Mouse (Mus musculus) cerebellum, adult 9-10 months (tissue): Measurements from ENCODE around the gene Gphn.
"Not testable (repeated sequence)": the region's sequence is repeated elsewhere in the genome, so short reads cannot be mapped to it uniquely, and the experiment has no call there.

Source experiments
- DNase-seq: peaks from one replicate; pipeline ENCODE4 v3.0.0; 2022

Gphn gene

DNA sequence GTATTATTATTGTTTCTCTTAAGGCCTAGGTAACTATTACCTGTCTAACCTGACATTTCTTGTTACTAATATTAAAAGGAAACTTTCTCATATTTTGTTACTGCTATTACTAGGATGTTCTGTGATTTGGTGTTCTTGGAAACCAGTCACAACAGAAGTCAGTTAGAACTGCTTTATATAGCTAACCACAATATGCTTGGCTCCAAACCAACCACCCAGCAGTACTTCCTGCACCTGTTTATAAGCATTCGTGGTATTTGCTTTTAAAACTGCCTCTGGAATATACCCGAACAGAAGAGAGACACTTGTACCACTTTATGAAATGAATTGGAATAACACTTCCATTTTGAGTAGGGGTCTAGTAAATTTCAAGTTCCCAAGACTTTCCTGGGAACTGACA is 130.3 kb downstream of the Gphn start:
- DNase-seq = peak; percentile 20

DNA sequence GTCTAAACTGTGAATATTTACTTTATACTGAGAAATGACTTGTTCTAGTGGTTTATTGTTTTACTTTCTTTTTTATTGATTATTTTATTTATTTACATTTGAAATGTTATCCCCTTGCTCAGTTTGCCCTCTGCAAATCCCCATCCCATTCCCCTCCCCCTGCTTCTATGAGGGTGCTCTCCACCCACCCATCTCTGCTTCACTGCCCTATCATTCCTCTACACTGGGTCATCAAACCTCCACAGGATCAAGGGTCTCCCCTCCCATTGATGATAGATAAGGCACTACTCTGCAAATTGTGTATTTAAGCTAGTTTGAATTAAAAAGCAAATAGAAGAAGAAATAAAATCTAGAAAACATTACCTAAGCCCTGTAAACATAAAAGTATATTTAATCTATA is 163.1 kb downstream of the Gphn start:
- no peak for DNase-seq

DNA sequence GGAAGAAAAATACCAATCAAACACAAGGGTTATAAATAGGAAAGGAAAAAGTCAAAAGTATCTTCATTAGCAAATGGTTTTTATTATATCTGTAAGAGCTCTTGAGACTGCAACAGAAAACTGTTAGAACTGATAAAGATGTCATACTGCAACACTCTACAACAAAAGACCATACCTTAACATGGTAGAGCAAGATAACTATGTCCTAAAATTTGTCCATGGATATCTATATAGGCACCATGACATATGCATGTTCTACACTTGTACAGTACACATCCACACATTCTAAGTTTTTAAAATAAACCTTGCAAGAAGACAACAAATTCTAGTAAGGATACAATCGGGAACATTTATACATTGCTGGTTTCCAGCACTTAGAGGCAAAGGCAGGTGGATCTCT is 169.1 kb downstream of the Gphn start:
- DNase-seq = no peak

DNA sequence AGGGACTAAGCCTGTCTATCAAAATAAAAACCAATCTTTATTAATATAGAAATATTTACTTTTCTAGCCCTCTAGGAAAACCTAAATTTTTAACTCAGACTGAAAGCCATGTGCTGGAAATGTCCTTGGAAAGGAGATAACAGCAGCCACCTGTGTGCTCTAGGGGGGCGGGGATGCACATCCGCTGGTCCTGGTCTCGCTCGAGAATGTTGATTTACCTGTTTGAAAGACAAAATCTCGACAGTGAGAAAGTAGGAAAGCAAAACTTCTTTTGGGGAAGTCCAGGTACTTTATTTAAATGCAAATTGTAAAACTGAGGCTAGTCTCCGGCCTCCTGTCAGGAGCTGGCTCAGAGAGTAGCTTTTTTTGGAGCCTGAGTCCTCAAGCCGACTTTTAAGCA is 181.3 kb downstream of the Gphn start:
- not testable (repeated sequence) for DNase-seq

DNA sequence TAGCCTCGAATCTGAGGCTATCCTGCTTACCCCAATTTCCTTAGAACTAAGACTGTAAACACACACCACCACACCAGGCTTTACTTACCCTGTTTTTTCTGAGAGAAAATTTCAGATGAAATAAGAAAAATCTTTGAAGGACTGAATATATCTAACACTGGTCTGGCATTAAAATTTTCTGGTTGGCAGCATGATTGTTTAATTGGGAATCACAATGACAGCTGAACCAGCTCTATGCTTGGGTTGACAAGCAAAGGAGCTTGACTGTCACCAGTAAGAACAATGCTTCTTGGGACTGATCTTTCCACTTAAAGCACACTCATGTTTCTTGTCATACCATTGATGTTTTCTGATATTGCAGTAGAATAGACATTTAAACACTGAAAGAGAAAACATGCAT is 296.0 kb downstream of the Gphn start:
- no peak for DNase-seq

DNA sequence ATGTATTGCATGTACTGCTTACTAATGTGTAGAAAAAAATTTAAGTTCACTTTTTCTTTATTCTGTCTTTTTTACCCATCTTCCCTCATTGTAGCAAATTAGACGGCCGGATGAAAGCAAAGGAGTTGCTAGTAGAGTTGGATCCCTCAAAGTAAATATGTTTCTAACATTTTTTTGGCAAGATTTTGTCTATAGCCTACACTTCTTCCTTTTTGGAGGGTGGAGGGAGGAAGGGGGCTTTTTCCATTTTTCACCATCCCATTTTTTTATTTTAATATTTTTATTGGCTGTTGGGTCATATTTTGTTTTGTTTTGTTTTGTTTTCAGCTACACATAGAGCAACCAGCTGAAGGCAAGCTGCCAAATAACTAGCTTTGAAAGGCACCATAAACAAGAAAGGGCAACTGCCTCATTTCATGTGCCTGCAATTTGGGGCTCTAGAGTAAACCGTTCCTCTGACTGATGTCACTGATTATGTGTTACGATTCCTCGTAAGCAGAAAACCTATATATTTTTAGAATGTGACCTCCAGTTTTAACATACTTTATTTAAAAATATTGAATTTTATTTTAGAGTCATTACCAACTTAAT is 296.7 kb downstream of the Gphn start:
- no peak for DNase-seq

DNA sequence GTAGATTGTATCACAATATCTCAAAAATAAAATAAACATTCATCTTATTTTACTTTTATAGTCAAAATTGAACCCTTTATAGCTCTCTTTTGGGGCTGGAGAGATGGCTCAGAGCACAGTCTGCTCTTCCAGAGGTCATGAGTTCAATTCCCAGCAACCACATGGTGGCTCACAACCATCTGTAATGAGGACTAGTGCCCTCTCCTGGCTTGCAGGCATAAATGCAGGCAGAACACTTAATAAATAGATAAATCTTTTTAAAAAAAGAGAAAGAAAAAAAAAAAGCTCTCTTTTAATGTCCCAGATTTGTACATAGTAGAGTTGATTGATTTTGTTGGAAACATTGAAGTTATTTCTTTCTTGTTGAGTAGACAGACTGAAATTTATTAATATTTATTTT is 311.4 kb downstream of the Gphn start:
- not testable (repeated sequence) for DNase-seq

DNA sequence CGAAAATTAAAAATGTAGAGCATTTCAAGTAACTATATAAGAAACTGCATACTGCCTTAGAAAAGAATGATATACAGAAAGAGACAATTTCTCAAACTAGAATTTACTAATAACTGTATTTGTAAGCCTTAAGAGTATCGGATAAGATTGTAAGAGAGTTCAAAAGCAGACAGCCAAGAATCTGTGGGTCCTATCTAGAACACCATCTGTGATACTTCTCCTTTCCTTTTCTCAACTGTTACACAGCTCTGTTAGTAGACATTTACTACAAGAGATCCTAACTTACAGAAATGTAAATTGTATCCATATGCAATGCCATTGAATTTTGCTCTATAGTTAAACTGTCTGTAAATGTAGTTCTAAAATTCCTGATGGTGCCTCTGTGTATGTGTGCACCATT is 324.7 kb downstream of the Gphn start:
- DNase-seq = no peak

DNA sequence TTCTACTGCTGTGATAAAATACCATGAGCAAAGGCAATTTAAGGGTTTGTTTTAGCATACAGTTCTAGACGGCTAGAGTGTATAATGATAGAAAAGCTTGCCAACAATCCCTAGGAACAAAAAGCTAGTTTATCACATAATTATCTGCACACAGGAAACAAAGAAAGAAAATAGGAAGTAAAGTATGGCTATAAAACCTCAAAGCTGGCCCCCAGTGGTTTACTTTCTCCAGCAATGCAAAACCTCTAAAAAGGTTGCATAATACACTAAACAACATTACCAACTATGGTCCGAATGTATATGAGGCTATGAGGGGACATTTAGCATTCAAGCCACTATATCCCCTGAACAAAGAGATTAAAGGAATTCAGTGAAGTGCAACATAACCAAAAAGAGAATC is 405.6 kb downstream of the Gphn start:
- no peak for DNase-seq

DNA sequence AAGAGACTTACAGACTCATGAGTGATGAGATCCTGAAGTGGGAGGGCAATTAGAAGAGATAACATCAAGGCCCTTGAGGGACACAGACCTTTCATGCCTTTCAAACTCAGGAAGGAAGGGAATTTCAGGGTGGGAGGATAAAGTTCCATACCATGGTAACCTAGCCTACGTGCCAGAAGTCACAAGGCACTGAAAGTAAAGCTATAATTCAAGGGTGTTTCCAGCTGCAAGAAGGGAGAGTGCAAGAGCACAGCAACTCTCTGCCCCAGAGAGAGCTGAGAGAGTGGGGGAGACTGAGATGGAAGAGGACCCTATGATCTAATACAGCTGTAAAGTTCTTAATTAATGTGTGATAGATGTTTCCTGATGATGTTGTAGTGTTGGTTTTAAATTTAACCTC is 413.3 kb downstream of the Gphn start:
- DNase-seq = no peak

DNA sequence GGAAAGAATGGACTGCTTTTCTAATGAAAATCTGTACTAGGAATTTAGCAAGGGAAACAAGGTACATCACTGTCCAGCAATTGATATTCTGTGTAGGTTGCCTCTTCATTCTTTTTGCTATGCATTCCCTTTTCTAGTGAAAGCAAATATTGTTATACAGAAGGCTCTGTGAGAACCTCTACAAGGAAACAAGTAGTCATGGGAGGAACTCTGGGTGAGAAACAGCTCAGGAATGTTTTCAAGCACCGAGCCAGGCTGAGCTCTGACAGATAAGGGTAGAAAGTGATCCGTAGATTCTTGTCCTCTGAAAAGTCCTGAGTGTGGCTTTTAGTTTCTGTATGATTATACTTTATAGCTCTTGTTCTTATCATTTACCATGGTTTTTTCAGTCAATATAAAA is 413.9 kb downstream of the Gphn start:
- DNase-seq = no peak

DNA sequence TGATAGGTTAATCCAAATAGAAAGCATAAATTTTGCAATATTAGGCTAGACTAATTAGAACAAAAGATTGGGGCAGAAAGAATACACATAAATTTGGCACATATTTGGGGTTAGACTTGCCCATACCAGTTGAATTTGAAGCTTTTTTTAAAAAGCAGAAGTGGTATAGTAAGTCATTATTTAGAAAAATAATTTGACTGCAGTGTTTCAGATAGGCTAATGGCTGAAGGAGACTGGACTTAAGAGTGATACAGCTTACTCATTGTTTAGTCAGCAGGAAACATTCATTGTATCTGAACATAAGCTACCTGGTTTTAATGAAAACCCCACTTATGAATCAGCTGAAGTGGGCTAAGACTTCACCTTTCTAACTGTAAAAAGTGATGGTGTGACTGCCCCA is 415.0 kb downstream of the Gphn start:
- DNase-seq = no peak

DNA sequence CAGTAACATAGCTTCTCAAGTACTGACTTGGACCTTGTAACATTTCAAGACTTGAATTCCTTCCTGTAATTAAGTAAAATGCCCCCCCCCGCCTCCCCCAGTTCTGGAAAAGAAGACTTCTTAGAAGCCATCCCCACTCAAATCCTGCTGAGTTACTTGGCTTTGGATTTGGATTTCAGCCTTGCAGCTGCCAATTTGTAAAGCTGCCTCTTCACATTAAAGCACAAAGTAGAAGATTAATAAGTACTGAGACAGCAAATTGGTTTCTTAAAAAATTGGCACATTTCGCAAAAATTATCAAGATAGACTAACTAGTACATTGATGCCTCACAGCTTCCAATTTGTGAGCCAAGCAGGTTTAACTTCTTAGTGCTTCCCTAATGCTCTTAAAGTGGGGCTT is 417.5 kb downstream of the Gphn start:
- DNase-seq = no peak

DNA sequence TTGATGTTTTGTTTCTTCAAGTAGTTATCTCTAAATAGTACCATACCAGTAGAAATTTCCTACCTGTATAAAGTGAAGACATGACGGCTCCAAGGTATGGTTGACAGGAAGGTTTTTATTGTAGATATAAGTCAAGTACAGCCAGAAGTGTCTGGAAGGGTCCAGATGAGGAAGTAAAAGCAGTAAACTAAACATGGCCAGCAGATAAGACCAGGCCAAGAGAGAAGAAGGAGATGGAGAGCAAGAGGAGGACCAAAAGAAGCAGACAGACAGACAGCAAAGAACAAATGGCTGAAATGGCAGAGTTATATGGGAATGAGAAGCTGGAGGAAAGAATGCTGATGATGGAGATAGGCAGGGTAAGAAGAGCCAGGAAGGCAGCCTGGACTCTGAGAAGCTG is 419.1 kb downstream of the Gphn start:
- no peak for DNase-seq

DNA sequence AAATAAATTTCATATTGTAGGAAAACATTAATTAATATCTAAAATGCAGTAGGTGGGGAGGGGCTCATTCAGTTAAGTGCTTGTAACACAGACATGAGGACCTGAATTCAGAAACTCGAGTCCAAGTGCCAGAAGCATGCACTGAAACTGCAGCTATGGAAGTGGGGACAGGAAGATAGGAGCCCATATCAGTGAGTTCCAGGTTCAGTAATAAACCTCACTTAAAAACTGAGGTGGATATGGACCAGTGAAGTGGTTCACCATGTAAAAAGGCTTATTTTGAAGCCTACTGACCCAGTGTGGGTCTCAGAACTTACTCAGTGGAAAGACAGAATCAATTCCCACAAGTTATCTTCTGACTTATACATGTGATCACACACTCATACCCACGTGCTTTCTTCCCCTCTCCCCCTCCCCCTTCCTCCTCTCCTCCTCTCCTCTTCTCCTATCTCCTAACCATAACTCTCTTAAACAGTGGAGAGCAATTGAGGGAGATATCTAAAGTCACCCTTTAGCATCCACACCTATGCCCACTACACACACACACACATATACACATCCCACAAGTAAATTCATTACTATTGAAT is 433.6 kb downstream of the Gphn start:
- no peak for DNase-seq

DNA sequence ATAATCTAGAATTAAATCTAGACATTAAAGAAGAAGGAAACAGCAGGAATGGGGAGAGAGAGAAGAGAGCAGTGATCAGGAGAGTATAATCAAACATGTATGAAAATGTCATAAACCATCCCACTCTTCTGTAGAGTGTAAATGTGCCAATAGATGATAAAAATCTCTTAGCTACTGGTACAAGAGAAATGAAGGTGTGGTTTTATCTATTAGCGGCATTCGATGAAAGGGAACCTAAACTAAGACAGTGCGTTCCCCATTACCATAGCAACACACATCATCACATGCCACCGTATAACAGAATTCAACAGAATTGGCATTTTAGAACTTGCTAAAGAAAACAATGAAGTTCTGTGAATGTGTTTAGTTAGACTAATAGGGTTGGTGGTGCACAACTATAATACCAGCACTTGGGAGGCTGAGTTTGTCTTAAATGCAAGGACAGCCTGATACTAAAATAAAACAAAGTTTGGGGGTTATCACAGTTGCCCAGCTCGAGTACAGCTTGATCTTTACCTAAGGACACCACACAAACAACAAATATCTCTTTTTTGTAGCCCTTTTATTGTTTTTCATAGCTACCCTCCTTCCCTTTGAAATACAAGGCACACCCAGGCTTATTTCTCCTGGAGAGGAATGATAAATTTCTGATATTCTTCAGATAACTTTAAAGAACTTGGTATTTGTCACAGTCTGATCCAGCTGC is 452.1 kb downstream of the Gphn start:
- no peak for DNase-seq

DNA sequence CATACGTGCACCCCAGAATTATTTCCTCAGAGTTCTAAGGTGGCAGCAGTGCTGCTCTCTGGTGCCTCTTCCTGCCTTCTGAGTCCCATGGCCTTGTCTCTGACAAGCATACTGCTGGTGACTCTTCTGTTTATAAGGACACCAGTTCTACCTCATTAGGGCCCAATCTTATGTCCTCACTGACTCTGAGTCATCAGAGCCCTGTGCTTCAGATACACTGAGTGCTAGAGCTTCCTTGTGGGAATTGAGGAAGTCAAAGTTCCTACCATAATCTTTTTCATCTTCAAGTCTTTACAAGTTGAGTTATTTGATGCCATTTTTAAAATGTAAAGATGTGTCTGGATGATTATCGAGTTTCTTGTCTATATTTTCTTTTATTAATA is 452.6 kb downstream of the Gphn start:
- DNase-seq = no peak

DNA sequence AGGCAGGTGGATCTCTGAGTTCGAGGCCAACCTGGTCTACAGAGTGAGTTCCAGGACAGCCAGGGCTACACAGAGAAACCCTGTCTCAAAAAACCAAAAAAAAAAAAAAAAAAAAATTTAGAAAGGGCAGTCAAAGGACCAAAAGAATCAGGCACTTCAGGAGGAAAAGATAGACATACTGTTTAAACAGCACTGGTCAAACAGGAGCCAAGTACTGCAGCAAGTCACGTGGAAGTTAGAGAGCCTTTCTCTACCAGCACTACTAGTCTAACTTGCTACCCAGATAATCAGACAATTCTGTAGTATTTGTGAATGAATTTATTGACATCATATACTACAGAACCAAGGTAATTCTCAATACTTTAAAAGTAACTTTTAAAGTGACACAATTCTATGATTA is 454.9 kb downstream of the Gphn start:
- no peak for DNase-seq

DNA sequence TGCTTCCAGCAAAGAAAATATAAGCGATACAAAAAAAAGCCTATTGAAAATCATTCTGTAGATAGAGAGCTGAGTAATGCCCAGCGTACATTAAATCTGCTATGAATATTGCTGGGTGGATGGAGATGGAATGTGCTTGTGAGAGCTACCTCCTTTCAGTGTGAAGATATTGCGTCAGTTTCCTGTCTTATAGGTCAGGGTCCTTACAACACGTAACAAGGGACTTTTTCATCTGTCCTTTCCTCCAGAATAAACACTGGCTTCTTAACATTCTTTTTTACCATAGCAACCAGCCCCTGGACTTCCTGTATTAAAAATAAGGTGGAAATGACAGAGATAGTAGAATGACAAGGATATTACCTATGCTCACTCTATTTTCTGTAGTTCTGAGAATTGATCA is 456.1 kb downstream of the Gphn start:
- DNase-seq = no peak

DNA sequence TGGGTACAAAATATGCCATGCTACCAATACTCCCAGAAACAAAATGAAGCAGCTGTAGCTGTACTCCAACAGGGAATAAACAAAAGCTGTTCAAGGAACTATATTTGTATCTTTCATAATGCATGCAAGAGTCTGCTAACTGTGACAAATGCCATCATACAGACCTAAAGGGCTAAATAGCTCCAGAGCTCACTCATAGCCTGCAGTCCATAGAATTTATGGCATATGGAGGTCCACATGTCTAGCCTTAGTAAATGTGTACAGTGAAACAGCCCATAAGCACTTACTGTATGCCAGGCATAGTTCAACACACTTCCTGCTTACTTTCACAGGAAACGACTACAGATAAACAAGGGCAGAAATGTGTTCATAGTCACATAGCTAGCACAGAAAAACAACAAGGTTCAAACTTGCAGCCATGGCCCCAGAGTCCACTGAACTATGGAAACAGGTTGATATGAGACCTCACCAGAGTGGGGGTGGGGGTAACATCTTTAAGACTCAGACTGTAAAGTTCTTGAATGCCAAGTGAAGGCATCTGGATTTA is 459.6 kb downstream of the Gphn start:
- DNase-seq = no peak

DNA sequence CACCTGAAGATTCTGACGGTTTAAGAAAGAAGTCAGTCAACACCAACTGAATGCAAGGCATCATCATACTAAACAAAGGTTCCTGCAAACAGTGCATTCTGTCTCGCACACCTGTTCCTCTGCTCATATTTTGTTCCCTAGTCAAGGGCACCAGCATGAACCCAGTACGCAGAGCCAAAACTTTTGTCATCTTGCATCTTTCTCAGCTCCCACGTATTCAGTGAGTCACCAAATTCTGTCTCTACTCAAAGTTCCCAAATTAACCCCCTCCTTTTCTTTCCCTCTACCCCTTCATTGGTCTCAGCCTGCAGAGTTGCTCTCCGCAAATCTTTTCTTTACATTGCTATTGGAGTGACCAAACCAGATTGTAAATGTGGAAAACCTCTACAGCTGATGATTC is 462.7 kb downstream of the Gphn start:
- DNase-seq = no peak

DNA sequence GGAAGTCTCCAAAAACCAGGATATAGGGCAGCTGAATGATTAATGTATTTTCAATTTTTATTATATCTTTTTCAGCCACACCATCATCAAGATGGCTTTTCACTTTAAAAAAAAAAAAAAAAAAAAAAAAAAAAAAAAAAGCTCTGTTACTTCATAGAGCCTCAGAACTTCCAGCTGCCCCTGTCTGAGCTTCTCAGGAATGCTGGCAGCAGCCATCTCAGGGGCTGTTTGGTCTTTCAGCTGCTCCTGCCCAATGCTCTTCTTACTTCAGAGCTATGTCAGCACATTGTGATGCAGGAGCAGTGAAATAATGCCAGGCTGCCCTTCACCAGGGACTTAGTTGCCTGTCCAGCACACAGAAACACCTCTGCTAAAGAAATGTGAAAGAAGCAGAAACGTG is 465.1 kb downstream of the Gphn start, which contains the start of gene Fam71d:
TSS of gene Fam71d (plus strand) at position 211 of the 400 bp plus-strand sequence.
- no peak for DNase-seq

DNA sequence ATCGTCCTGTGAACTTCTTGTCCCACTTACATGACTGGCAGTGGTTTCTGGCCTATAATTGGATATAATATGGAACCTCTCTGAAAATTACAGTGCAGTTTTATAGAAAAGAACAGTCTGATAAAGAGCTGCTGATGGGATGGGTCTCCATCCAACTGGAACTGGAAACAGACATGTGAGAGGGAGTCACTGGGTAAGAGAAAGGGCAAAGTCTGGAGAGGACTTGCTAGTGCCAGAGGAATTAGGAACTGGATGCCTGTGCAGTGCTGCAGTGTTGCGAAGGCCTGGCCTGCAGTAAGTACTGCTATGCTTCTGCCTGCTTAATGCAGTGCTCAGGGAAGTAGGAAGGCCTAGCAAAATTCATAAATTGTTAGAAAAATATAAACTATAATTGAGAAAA is 467.1 kb downstream of the Gphn start:
- DNase-seq = no peak

DNA sequence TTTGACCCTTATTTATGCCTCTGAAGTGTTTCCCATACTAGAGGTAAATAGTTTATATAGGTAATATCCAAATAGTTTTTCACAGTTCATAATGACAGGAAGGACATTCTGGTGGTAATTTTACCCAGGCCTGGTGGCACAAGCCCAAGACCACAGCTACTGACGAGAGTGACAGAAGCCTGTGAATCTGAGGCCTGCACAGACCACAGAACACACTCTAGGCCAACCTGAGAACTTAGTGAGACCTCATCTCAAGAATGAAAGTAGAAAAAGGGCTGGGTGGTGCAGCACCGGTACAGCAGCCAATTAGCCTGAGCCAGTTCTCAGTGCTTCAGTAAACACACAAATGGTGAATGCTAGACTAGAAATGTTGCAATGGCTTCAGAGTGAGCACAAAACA is 491.6 kb downstream of the Gphn start:
- DNase-seq = no peak

DNA sequence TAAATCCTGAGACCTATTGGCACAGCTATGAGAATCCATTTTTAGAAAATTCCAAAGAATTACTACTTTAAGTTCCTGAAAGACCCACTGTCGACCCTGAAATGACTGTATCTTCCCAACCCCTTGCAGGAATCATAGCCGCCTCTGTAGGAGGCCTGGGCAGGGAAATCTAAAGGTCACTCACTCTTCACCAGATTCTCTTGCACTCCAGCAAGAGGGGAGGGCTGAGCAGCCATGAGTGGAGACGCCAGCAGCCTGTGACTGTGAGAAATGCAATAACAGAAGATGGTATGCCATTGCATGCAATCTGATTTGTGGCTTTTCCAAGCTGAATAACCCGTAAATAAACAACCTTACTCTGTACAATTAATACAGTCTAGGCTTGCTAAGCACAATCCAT is 501.5 kb downstream of the Gphn start:
- DNase-seq = no peak
